Mouse (Mus musculus) limb, embryonic 14.5 days (tissue): ENCODE measurements around the gene Cgas. TPM values are rescaled to one million over a fixed set of nuclear protein-coding genes. Genes with fewer than 3 reads are reported as not detected.

Source experiments
- ATAC-seq: fragments of 200-750 bp; cut with Nextera tagmentation; 2 replicates; pipeline ENCODE4 v1.8.0; 2017; ENCODE audit warnings: low read depth, moderate number of reproducible peaks, moderate TSS enrichment; ENCODE audit not compliant: low FRiP score
- DNase-seq: peaks from one replicate; pipeline ENCODE4 v3.0.0-alpha.2; 2015; ENCODE audit warnings: low spot score
- H3K27ac ChIP-seq: fragments of 300-500 bp; sonication (generic); replicated peaks from 2 replicates; pipeline ENCODE4 v1.5.1; 2014; ENCODE audit warnings: low read depth, mild to moderate bottlenecking, low read length, moderate library complexity, mixed read lengths
- H3K27me3 ChIP-seq: fragments of 300-500 bp; sonication (generic); 2 replicates; pipeline ENCODE4 v1.6.1; 2014; ENCODE audit warnings: low read length, mixed read lengths; ENCODE audit not compliant: control insufficient read depth, insufficient read depth
- H3K36me3 ChIP-seq: fragments of 300-500 bp; sonication (generic); 2 replicates; pipeline ENCODE4 v1.6.1; 2014; ENCODE audit warnings: mild to moderate bottlenecking, low read length, moderate library complexity, mixed read lengths; ENCODE audit not compliant: control insufficient read depth, insufficient read depth
- H3K4me1 ChIP-seq: fragments of 300-500 bp; sonication (generic); 2 replicates; pipeline ENCODE4 v1.6.1; 2014; ENCODE audit warnings: antibody characterized with exemption, low read length, mixed read lengths; ENCODE audit not compliant: control insufficient read depth, insufficient read depth
- H3K4me2 ChIP-seq: fragments of 300-500 bp; sonication (generic); replicated peaks from 2 replicates; pipeline ENCODE4 v1.6.1; 2014; ENCODE audit warnings: low read depth, mild to moderate bottlenecking, low read length, moderate library complexity; ENCODE audit not compliant: severe bottlenecking
- H3K4me3 ChIP-seq: fragments of 300-500 bp; sonication (generic); replicated peaks from 2 replicates; pipeline ENCODE4 v1.5.1; 2014; ENCODE audit warnings: low read length
- H3K9ac ChIP-seq: fragments of 300-500 bp; sonication (generic); 2 replicates; pipeline ENCODE4 v1.6.1; 2014; ENCODE audit warnings: mild to moderate bottlenecking, low read depth, low read length, moderate library complexity; ENCODE audit not compliant: severe bottlenecking
- H3K9me3 ChIP-seq: fragments of 300-500 bp; sonication (generic); 2 replicates; pipeline ENCODE4 v1.6.1; 2016; ENCODE audit warnings: low read length; ENCODE audit not compliant: control insufficient read depth
- POLR2A ChIP-seq: fragments of 200-500 bp; IDR thresholded peaks from 2 replicates; pipeline ENCODE4 v1.8.0; 2012; ENCODE audit warnings: inconsistent platforms, mild to moderate bottlenecking, moderate library complexity, borderline replicate concordance; ENCODE audit not compliant: insufficient read depth, insufficient read length; ENCODE audit errors: extremely low read depth
- WGBS: fragments of 180-500 bp; shearing (Covaris S2); extraction: QIAGEN DNeasy Blood & Tissue Kit; methylation state at CpG from one replicate; pipeline ENCODE4 v1.1.7; 2014; 5-methylcytosine and 5-hydroxymethylcytosine counted together
- polyA plus RNA-seq, 2 experiments: library from polyadenylated mRNA; depleted of rRNA in 1 of 2; stranded (reverse) in 1 of 2; unstranded in 1 of 2; fragments of >200 nt; fragmentation: Nextera tagmentation in 1 of 2; extraction: Ambion mirVana in 1 of 2; gene quantifications; 2 replicates each; pipeline versions ENCODE4 v1.2.1 to v1.2.3; 2012 to 2014

The Cgas gene
- polyA plus RNA-seq, 2 experiments, result 2.4 to 4.3 TPM

- Histone ChIP-seq H3K27me3 (peaks cover 14% of the 10 kb centered on the region), H3K9ac (no peak overlapping the region), H3K4me2 (no peak overlapping the region), H3K4me1 (no peaks in the 10 kb centered on the region), H3K9me3 (no peaks in the 10 kb centered on the region), H3K36me3 (no peaks in the 10 kb centered on the region), H3K4me3 (no peak overlapping the region), H3K27ac (no peak overlapping the region)
- DNase-seq (no peak), ATAC-seq (no peak)
- 91% methylated on average over 7 of the region's 7 CpGs for WGBS
- no peak for TF ChIP-seq POLR2A
Observed at GRCm38 (mm10) chr9:78401596-78401995, 41.4 kb downstream of the Cgas start.

DNA sequence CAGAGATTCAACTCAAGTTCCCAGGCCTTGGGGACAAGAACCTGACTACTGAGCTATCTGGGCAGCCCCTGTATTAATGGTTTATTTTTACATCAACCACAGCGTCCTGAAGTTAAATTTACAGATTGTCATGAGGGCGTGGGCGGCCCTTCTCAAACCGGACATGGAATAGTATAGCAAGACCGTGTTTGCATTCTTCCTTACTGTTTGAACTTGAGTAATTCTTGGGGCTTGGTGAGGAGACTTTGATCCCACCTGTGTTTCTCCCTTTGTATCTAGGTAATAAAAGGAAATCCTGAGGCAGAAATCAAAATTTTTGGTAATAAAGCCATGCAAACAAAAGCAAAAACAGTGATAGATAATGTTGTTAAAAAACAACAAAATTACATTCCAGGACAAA lies 42.5 kb downstream of the Cgas start:
- H3K36me3 ChIP-seq, result no peaks in the 10 kb centered on the region
- no peak overlapping the region for H3K27ac ChIP-seq
- H3K9ac ChIP-seq, result no peak overlapping the region
- no peak for ATAC-seq
- no peak for TF ChIP-seq POLR2A
- no peaks in the 10 kb centered on the region for H3K4me1 ChIP-seq
- WGBS, result 80% methylated on average over 5 of the region's 5 CpGs
- H3K9me3 ChIP-seq, result no peaks in the 10 kb centered on the region
- no peak overlapping the region for H3K4me2 ChIP-seq
- no peak overlapping the region for H3K4me3 ChIP-seq
- DNase-seq, result no peak
- H3K27me3 ChIP-seq, result peaks cover 24% of the 10 kb centered on the region

DNA sequence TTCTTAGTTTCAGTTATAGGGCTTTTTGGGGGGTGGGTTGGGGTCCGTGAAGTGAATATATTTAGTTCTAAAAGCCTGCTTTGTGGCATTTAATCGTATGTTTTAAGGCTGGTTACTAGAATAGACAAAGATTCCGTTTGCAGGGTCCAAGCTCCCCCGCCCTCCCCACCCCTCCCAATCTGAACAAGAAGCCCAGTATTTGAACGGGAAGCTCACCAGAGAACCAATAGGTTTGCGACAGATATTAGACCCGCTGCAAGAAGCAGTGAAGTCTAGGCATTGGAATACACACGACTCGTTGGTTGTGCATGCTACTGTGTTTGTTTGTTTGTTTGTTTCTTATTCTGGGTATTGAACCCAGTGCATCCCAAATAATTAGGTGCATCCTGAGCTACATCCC lies 46.5 kb downstream of the Cgas start:
- H3K9me3 ChIP-seq, result no peaks in the 10 kb centered on the region
- H3K4me1 ChIP-seq, result no peaks in the 10 kb centered on the region
- H3K27ac ChIP-seq, result no peak overlapping the region
- no peak overlapping the region for H3K9ac ChIP-seq
- WGBS, result 54% methylated on average over 9 of the region's 9 CpGs
- peak overlapping the region; percentile 41; the same call in 1 of the 2 replicates for H3K4me3 ChIP-seq
- peak overlapping the region; percentile 57 for H3K4me2 ChIP-seq
- H3K36me3 ChIP-seq, result no peaks in the 10 kb centered on the region
- no peak for TF ChIP-seq POLR2A
- ATAC-seq, result no peak
- no peak for DNase-seq
- H3K27me3 ChIP-seq, result peaks cover 50% of the 10 kb centered on the region

DNA sequence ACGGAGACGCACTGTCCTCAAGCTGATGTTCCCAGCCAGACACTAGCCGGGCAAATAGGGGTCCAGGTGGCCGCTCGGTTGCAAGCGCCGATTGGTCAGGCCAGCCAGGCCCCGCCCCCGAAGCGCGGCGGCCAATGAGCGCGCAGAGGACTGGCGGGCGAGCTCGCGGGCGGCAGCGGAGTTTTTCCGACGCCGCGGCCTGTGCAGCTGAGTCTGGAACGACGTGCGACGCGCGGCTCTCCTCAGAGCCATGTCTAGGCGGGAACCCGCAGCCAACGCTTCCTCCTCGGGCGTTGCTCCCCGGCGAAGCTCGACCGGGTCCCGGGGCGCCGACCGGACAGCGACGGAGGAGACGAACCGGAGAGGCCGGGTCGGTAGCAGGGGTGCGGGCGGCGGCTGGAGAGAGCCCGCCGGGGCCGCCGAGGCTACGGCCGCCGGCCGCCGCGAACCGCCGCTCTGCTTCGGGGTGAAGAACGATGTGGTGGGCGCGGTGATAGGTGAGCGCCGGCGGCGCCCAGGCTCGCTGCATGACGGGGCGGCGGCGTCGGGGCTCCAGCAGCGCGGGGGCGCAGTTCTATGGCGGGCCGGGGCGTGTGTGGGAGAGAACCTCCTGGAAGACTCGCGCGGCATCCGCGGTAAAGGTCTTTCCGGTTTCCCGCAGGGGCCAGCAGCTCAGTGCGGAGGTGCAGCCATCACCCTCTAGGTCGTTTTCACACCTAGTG lies 47.2 kb downstream of the Cgas start, which contains the start of gene Ddx43:
Gene Ddx43, plus strand, starts transcription at position 148 of the 722 bp plus-strand sequence.
- Histone ChIP-seq H3K4me1 (no peaks in the 10 kb centered on the region), H3K27ac (no peak within 1 kb of the TSS), H3K4me3 (peak within 1 kb of the TSS; percentile 41), H3K4me2 (peak within 1 kb of the TSS; percentile 57), H3K36me3 (no peaks in the 10 kb centered on the region), H3K27me3 (peaks cover 50% of the 10 kb centered on the region), H3K9me3 (no peaks in the 10 kb centered on the region), H3K9ac (peak within 1 kb of the TSS; percentile 43)
- DNase-seq (peak; percentile 61), ATAC-seq (peak; percentile 86)
- no peak for TF ChIP-seq POLR2A
- 3% methylated on average over 87 of the region's 93 CpGs for WGBS

- peaks cover 50% of the 10 kb centered on the region for H3K27me3 ChIP-seq
- H3K9me3 ChIP-seq, result no peaks in the 10 kb centered on the region
- no peak overlapping the region for H3K27ac ChIP-seq
- 34% methylated on average over 11 of the region's 11 CpGs for WGBS
- H3K4me2 ChIP-seq, result peak overlapping the region; percentile 57
- H3K9ac ChIP-seq, result no peak overlapping the region
- H3K4me1 ChIP-seq, result no peaks in the 10 kb centered on the region
- H3K4me3 ChIP-seq, result peak overlapping the region; percentile 41
- no peaks in the 10 kb centered on the region for H3K36me3 ChIP-seq
- TF ChIP-seq POLR2A, result no peak
- ATAC-seq (no peak), DNase-seq (no peak)
Observed at GRCm38 (mm10) chr9:78395244-78395629, 47.8 kb downstream of the Cgas start.
